Mouse (Mus musculus): ENCODE measurements around the gene Palmd. TPM values are rescaled to one million over a fixed set of nuclear protein-coding genes. Genes with fewer than 3 reads are reported as not detected.

Gene Palmd
- polyA plus RNA-seq, 1 experiment from 2014 or later: 4.5 TPM

- 9% methylated on average over 4 of the region's 4 CpGs for WGBS (ENCODE audit: insufficient replicate concordance)
- no peaks in the 10 kb centered on the region for H3K36me3 ChIP-seq (ENCODE audit: control insufficient read depth, insufficient read depth)
- H3K27me3 ChIP-seq (ENCODE audit: control insufficient read depth, insufficient read depth, low read depth, low read length): no peaks in the 10 kb centered on the region
- peak; percentile 59; the same call in 1 of the 2 replicates for ATAC-seq (ENCODE audit: low read depth)
- no peaks in the 10 kb centered on the region for H3K9me3 ChIP-seq (replicated peaks; ENCODE audit: control insufficient read depth, low read length)
- no peak overlapping the region for H3K4me3 ChIP-seq (ENCODE audit: low read depth, low read length)
- H3K27ac ChIP-seq (ENCODE audit: low read length): no peak overlapping the region
- H3K4me1 ChIP-seq (ENCODE audit: control insufficient read depth, low read depth, low read length): no peaks in the 10 kb centered on the region
- no peak overlapping the region for H3K9ac ChIP-seq (ENCODE audit: low read depth, low read length)
- no peak overlapping the region for H3K4me2 ChIP-seq (ENCODE audit: low read depth, low read length)
These were observed 2.6 kb downstream of the Palmd start for GRCm38 (mm10) chr3:116966225-116966624.

GRCm38 (mm10) chr3:116964426-116964825 is 4.4 kb downstream of the Palmd start:
- Histone ChIP-seq H3K27ac (ENCODE audit: low read length) (no peak overlapping the region), H3K4me3 (ENCODE audit: low read depth, low read length) (no peak overlapping the region), H3K4me2 (ENCODE audit: low read depth, low read length) (no peak overlapping the region), H3K27me3 (ENCODE audit: control insufficient read depth, insufficient read depth, low read depth, low read length) (no peaks in the 10 kb centered on the region), H3K36me3 (ENCODE audit: control insufficient read depth, insufficient read depth) (no peaks in the 10 kb centered on the region), H3K4me1 (ENCODE audit: control insufficient read depth, low read depth, low read length) (no peaks in the 10 kb centered on the region), H3K9ac (ENCODE audit: low read depth, low read length) (no peak overlapping the region), H3K9me3 (replicated peaks; ENCODE audit: control insufficient read depth, low read length) (no peaks in the 10 kb centered on the region)
- WGBS (ENCODE audit: insufficient replicate concordance): 86% methylated on average over 9 of the region's 9 CpGs
- ATAC-seq (ENCODE audit: low read depth): no peak

GRCm38 (mm10) chr3:116963213-116963612 is 5.6 kb downstream of the Palmd start:
- Histone ChIP-seq H3K4me1 (ENCODE audit: control insufficient read depth, low read depth, low read length) (no peaks in the 10 kb centered on the region), H3K36me3 (ENCODE audit: control insufficient read depth, insufficient read depth) (no peaks in the 10 kb centered on the region), H3K9ac (ENCODE audit: low read depth, low read length) (no peak overlapping the region), H3K4me2 (ENCODE audit: low read depth, low read length) (no peak overlapping the region), H3K27ac (ENCODE audit: low read length) (no peak overlapping the region), H3K27me3 (ENCODE audit: control insufficient read depth, insufficient read depth, low read depth, low read length) (no peaks in the 10 kb centered on the region), H3K9me3 (replicated peaks; ENCODE audit: control insufficient read depth, low read length) (no peaks in the 10 kb centered on the region), H3K4me3 (ENCODE audit: low read depth, low read length) (no peak overlapping the region)
- no peak for ATAC-seq (ENCODE audit: low read depth)
- 53% methylated on average over 4 of the region's 4 CpGs for WGBS (ENCODE audit: insufficient replicate concordance)

- Histone ChIP-seq H3K27me3 (ENCODE audit: control insufficient read depth, insufficient read depth, low read depth, low read length) (no peaks in the 10 kb centered on the region), H3K36me3 (ENCODE audit: control insufficient read depth, insufficient read depth) (no peaks in the 10 kb centered on the region), H3K27ac (ENCODE audit: low read length) (no peak overlapping the region), H3K4me2 (ENCODE audit: low read depth, low read length) (no peak overlapping the region), H3K9me3 (replicated peaks; ENCODE audit: control insufficient read depth, low read length) (no peaks in the 10 kb centered on the region), H3K4me3 (ENCODE audit: low read depth, low read length) (no peak overlapping the region), H3K9ac (ENCODE audit: low read depth, low read length) (no peak overlapping the region), H3K4me1 (ENCODE audit: control insufficient read depth, low read depth, low read length) (no peaks in the 10 kb centered on the region)
- 71% methylated on average over 15 of the region's 15 CpGs for WGBS (ENCODE audit: insufficient replicate concordance)
- no peak for ATAC-seq (ENCODE audit: low read depth)
These were observed 7.2 kb downstream of the Palmd start for GRCm38 (mm10) chr3:116961354-116962142.

DNA sequence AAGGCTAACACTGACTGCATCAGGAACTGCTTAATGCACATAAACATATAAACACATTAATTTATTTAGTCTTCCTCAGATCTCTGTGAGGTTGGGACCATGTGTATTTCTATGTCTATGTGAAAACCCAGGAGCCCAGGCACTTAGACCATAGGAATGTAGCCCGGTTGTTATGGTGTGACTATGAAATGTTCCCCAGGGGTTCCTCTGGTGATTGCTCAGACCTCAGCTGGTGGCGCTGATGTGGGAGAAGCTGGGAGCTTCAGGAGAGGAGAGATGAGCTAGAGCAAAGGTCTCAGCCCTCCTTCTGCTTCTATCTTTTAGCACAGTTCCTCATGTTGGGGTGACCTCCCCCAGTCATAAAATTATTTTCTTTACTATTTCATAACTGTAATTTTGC is 8.4 kb downstream of the Palmd start:
- no peaks in the 10 kb centered on the region for H3K9me3 ChIP-seq (replicated peaks; ENCODE audit: control insufficient read depth, low read length)
- 66% methylated on average over 2 of the region's 2 CpGs for WGBS (ENCODE audit: insufficient replicate concordance)
- no peaks in the 10 kb centered on the region for H3K4me1 ChIP-seq (ENCODE audit: control insufficient read depth, low read depth, low read length)

GRCm38 (mm10) chr3:116955061-116955460 is 13.7 kb downstream of the Palmd start:
- H3K36me3 ChIP-seq (ENCODE audit: control insufficient read depth, insufficient read depth): no peaks in the 10 kb centered on the region
- 57% methylated on average over 6 of the region's 6 CpGs for WGBS (ENCODE audit: insufficient replicate concordance)
- H3K4me1 ChIP-seq (ENCODE audit: control insufficient read depth, low read depth, low read length): no peaks in the 10 kb centered on the region; the same call in 1 of the 2 replicates
- H3K9me3 ChIP-seq (replicated peaks; ENCODE audit: control insufficient read depth, low read length): no peaks in the 10 kb centered on the region
- H3K4me3 ChIP-seq (ENCODE audit: low read depth, low read length): no peak overlapping the region
- no peak for ATAC-seq (ENCODE audit: low read depth)
- no peak overlapping the region for H3K4me2 ChIP-seq (ENCODE audit: low read depth, low read length)
- H3K9ac ChIP-seq (ENCODE audit: low read depth, low read length): no peak overlapping the region
- no peak overlapping the region for H3K27ac ChIP-seq (ENCODE audit: low read length)
- H3K27me3 ChIP-seq (ENCODE audit: control insufficient read depth, insufficient read depth, low read depth, low read length): no peaks in the 10 kb centered on the region

More for the DNA sequence above, 8.4 kb downstream of the Palmd start:
- Histone ChIP-seq H3K27ac (ENCODE audit: low read length) (no peak overlapping the region), H3K27me3 (ENCODE audit: control insufficient read depth, insufficient read depth, low read depth, low read length) (no peaks in the 10 kb centered on the region), H3K4me2 (ENCODE audit: low read depth, low read length) (no peak overlapping the region), H3K36me3 (ENCODE audit: control insufficient read depth, insufficient read depth) (no peaks in the 10 kb centered on the region), H3K4me3 (ENCODE audit: low read depth, low read length) (no peak overlapping the region), H3K9ac (ENCODE audit: low read depth, low read length) (no peak overlapping the region)
- ATAC-seq (ENCODE audit: low read depth): no peak

DNA sequence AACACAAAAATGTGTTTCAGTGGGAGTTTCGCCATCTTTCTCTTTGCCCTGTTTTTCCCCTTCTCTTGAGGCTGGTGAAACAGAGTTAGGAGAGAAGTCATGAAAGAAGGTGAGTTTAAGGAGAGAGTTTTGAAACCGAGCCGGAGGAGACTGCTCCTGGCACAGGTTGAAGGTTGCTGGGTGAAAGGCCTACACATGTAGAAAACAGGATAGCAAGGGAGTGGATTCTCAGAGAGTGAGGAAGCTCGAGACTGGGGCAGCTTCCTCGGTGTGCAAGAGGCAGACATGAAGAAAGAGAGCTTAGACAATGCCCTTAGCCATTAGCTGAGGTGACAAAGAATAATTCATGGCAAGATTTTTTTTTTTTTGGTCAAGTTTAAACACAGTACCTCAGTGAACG is 15.4 kb downstream of the Palmd start:
- Histone ChIP-seq H3K36me3 (ENCODE audit: control insufficient read depth, insufficient read depth) (no peaks in the 10 kb centered on the region), H3K27me3 (ENCODE audit: control insufficient read depth, insufficient read depth, low read depth, low read length) (no peaks in the 10 kb centered on the region), H3K4me3 (ENCODE audit: low read depth, low read length) (no peak overlapping the region), H3K4me2 (ENCODE audit: low read depth, low read length) (no peak overlapping the region), H3K27ac (ENCODE audit: low read length) (no peak overlapping the region), H3K4me1 (ENCODE audit: control insufficient read depth, low read depth, low read length) (no peaks in the 10 kb centered on the region; the same call in 1 of the 2 replicates), H3K9me3 (replicated peaks; ENCODE audit: control insufficient read depth, low read length) (no peaks in the 10 kb centered on the region), H3K9ac (ENCODE audit: low read depth, low read length) (no peak overlapping the region)
- WGBS (ENCODE audit: insufficient replicate concordance): 52% methylated on average over 6 of the region's 6 CpGs
- no peak for ATAC-seq (ENCODE audit: low read depth)

- Histone ChIP-seq H3K27ac (ENCODE audit: low read length) (no peak overlapping the region), H3K27me3 (ENCODE audit: control insufficient read depth, insufficient read depth, low read depth, low read length) (no peaks in the 10 kb centered on the region), H3K4me3 (ENCODE audit: low read depth, low read length) (no peak overlapping the region), H3K36me3 (ENCODE audit: control insufficient read depth, insufficient read depth) (no peaks in the 10 kb centered on the region), H3K4me2 (ENCODE audit: low read depth, low read length) (no peak overlapping the region), H3K9me3 (replicated peaks; ENCODE audit: control insufficient read depth, low read length) (no peaks in the 10 kb centered on the region), H3K9ac (ENCODE audit: low read depth, low read length) (no peak overlapping the region), H3K4me1 (ENCODE audit: control insufficient read depth, low read depth, low read length) (no peaks in the 10 kb centered on the region; the same call in 1 of the 2 replicates)
- no peak for ATAC-seq (ENCODE audit: low read depth)
- 55% methylated on average over 8 of the region's 8 CpGs for WGBS (ENCODE audit: insufficient replicate concordance)
These were observed 16.4 kb downstream of the Palmd start for GRCm38 (mm10) chr3:116952242-116952899.

GRCm38 (mm10) chr3:116951489-116951888 is 17.3 kb downstream of the Palmd start:
- H3K27me3 ChIP-seq (ENCODE audit: control insufficient read depth, insufficient read depth, low read depth, low read length): no peaks in the 10 kb centered on the region
- H3K4me2 ChIP-seq (ENCODE audit: low read depth, low read length): no peak overlapping the region
- no peaks in the 10 kb centered on the region for H3K9me3 ChIP-seq (replicated peaks; ENCODE audit: control insufficient read depth, low read length)
- H3K9ac ChIP-seq (ENCODE audit: low read depth, low read length): no peak overlapping the region
- no peak for ATAC-seq (ENCODE audit: low read depth)
- H3K4me3 ChIP-seq (ENCODE audit: low read depth, low read length): no peak overlapping the region
- H3K27ac ChIP-seq (ENCODE audit: low read length): 0 out of 2 replicates have a peak overlapping the region, but pooled peaks have one; percentile 7
- H3K36me3 ChIP-seq (ENCODE audit: control insufficient read depth, insufficient read depth): no peaks in the 10 kb centered on the region
- WGBS (ENCODE audit: insufficient replicate concordance): 62% methylated on average over 3 of the region's 3 CpGs
- no peaks in the 10 kb centered on the region; the same call in 1 of the 2 replicates for H3K4me1 ChIP-seq (ENCODE audit: control insufficient read depth, low read depth, low read length)
